Mouse (Mus musculus): ENCODE measurements at regions not wholly inside any gene's neighbourhood (a gene's known extent, or its start where the extent isn't known, plus 50 kb on each side); places are given as distances from the start of the nearest gene placed in this dataset.

GRCm38 (mm10) chr5:45925879-45926410, 68.5 kb upstream of the Lcorl start:
- peak; percentile 1 for DNase-seq (ENCODE audit: low spot score)

GRCm38 (mm10) chr5:45923907-45924594, 66.6 kb upstream of the Lcorl start:
- no peak for DNase-seq (ENCODE audit: low spot score)
